In the genomic region with DNA sequence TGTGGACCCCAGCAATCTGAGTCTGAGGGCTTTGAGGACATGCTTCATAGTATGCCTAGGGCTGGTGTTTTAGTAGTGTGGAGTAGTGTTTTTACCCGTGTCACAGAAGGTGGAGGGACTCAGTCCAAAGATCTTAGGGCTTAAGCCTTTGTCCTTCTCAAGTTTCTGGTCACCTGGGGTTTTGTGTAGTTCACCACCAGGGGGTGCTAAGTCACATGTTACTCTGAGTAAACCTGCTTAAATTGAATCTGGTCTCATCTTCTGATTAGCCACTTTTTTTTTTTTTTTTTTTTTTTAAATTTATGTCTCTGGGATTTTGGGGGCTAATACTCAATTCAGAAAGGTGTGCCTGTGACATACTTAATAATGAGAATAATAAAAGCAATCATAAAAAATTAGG, we compare ENCODE assay signal across 10 mouse cellular contexts. TPM values are rescaled to one million over a fixed set of nuclear protein-coding genes. Genes with fewer than 3 reads are reported as not detected.
DNase-seq lines count a peak whose midpoint lies in the region; ATAC-seq and TF ChIP-seq lines count a peak whose summit lies in the region.
"Had no signal": no experiment of that assay in that cellular context is flagged by ENCODE, and none has a peak within 500 bp of the region (broad histone marks: within the 10 kb centered on the region; RNA-seq: fewer than 3 reads in every experiment).

No protein-coding gene starts in this region.

- dilution Hi-C loops in CH12.LX (cut with MboI; ENCODE audit: extremely low pct_ligation_motif_present, extremely low pct_unique_long_range_greater_than_20kb, low sequenced_read_pairs): no loop called here

- H3K4me3 ChIP-seq in hindbrain, embryonic 14.5 days (replicated peaks; ENCODE audit: low read length): no peak overlapping the region
- no peak overlapping the region for H3K4me3 ChIP-seq in hindbrain, embryonic 16.5 days (ENCODE audit: low read length)
- no peak overlapping the region for H3K4me3 ChIP-seq in CH12.LX (replicated peaks in 1 of 3; ENCODE audit: low read depth in 2 of 3, low read length in 2 of 3, poor library complexity in 1 of 3)
- no peak overlapping the region for H3K4me3 ChIP-seq in embryonic facial prominence, embryonic 10.5 days
- no peak overlapping the region for H3K4me3 ChIP-seq in layer of hippocampus, adult 2 months
- H3K4me3 ChIP-seq: embryonic facial prominence, embryonic 13.5 days; limb, embryonic 15.5 days had no signal

- H3K27ac ChIP-seq in hindbrain, embryonic 14.5 days: no peak overlapping the region
- no peak overlapping the region for H3K27ac ChIP-seq in hindbrain, embryonic 16.5 days (ENCODE audit: low read depth, low read length)
- no peak overlapping the region for H3K27ac ChIP-seq in CH12.LX (ENCODE audit: insufficient read depth, low read depth)
- no peak overlapping the region for H3K27ac ChIP-seq in embryonic facial prominence, embryonic 10.5 days (replicated peaks)
- H3K27ac ChIP-seq in layer of hippocampus, adult 2 months: no peak overlapping the region
- H3K27ac ChIP-seq: embryonic facial prominence, embryonic 13.5 days; limb, embryonic 15.5 days had no signal

- no peak overlapping the region for H3K9ac ChIP-seq in hindbrain, embryonic 14.5 days
- H3K9ac ChIP-seq in hindbrain, embryonic 16.5 days (ENCODE audit: low read depth, low read length): no peak overlapping the region
- H3K9ac ChIP-seq in CH12.LX (ENCODE audit: insufficient read depth, low read depth): no peak overlapping the region
- H3K9ac ChIP-seq: embryonic facial prominence, embryonic 13.5 days; limb, embryonic 15.5 days had no signal

- no peak for TF ChIP-seq EP300 in CH12.LX (IDR thresholded peaks at IDR 0.05; ENCODE audit: low read length)

- no peak overlapping the region for H3K4me2 ChIP-seq in hindbrain, embryonic 14.5 days (replicated peaks)
- no peak overlapping the region for H3K4me2 ChIP-seq in hindbrain, embryonic 16.5 days (ENCODE audit: low read length)
- no peak overlapping the region for H3K4me2 ChIP-seq in CH12.LX (ENCODE audit: insufficient read depth, low read depth, poor library complexity, severe bottlenecking)
- H3K4me2 ChIP-seq: embryonic facial prominence, embryonic 13.5 days; limb, embryonic 15.5 days had no signal

- no peak for TF ChIP-seq POLR2A in CH12.LX (IDR thresholded peaks at IDR 0.05; ENCODE audit: low read depth, low read length)

- no peaks in the 10 kb centered on the region for H3K36me3 ChIP-seq in hindbrain, embryonic 14.5 days (replicated peaks; ENCODE audit: control insufficient read depth, insufficient read depth)
- no peaks in the 10 kb centered on the region for H3K36me3 ChIP-seq in hindbrain, embryonic 16.5 days (ENCODE audit: control insufficient read depth, insufficient read depth, low read length)
- H3K36me3 ChIP-seq in CH12.LX (replicated peaks in 1 of 2; ENCODE audit: control insufficient read depth in 1 of 2, insufficient read depth in 1 of 2, low read length in 1 of 2): no peaks in the 10 kb centered on the region
- H3K36me3 ChIP-seq in embryonic facial prominence, embryonic 10.5 days (replicated peaks): no peaks in the 10 kb centered on the region
- H3K36me3 ChIP-seq: embryonic facial prominence, embryonic 13.5 days; limb, embryonic 15.5 days had no signal

- H3K4me1 ChIP-seq in hindbrain, embryonic 14.5 days (replicated peaks; ENCODE audit: control insufficient read depth, insufficient read depth, low read length): no peaks in the 10 kb centered on the region
- H3K4me1 ChIP-seq in hindbrain, embryonic 16.5 days (ENCODE audit: control insufficient read depth, insufficient read depth, low read depth, low read length): no peaks in the 10 kb centered on the region
- H3K4me1 ChIP-seq in CH12.LX (ENCODE audit: control insufficient read depth in 1 of 2, insufficient read depth in 2 of 2): no peaks in the 10 kb centered on the region
- H3K4me1 ChIP-seq in embryonic facial prominence, embryonic 10.5 days: no peaks in the 10 kb centered on the region
- H3K4me1 ChIP-seq: embryonic facial prominence, embryonic 13.5 days; limb, embryonic 15.5 days had no signal

- peak; percentile 41 for TF ChIP-seq RAD21 in CH12.LX (IDR thresholded peaks at IDR 0.05; ENCODE audit: low read depth, low read length)

- no peaks in the 10 kb centered on the region for H3K9me3 ChIP-seq in hindbrain, embryonic 14.5 days (ENCODE audit: control insufficient read depth, low read length)
- no peaks in the 10 kb centered on the region for H3K9me3 ChIP-seq in hindbrain, embryonic 16.5 days (ENCODE audit: control insufficient read depth, low read length)
- H3K9me3 ChIP-seq in CH12.LX (replicated peaks; ENCODE audit: low read length): peaks cover 10% of the 10 kb centered on the region
- H3K9me3 ChIP-seq in embryonic facial prominence, embryonic 10.5 days: no peaks in the 10 kb centered on the region
- H3K9me3 ChIP-seq: embryonic facial prominence, embryonic 13.5 days; limb, embryonic 15.5 days had no signal

- peak; percentile 59 for DNase-seq in hindbrain, embryonic 14.5 days (ENCODE audit: low spot score)
- peak; percentile 56 for DNase-seq in CH12.LX (ENCODE audit: extremely low read depth)
- peak; percentile 22 to 81 for DNase-seq in adrenal gland, adult (ENCODE audit: inconsistent age in 2 of 2, low spot score in 1 of 2)
- peak; percentile 61 for DNase-seq in embryonic facial prominence, embryonic 10.5 days (ENCODE audit: low spot score)
- DNase-seq in layer of hippocampus, adult 2 months (ENCODE audit: low spot score in 2 of 2): peak; percentile 38 to 43
- peak; percentile 53 for DNase-seq in thymus, postnatal 4 days

- WGBS in hindbrain, embryonic 14.5 days: 0% methylated on average over 1 of the region's 1 CpGs
- 5% methylated on average over 1 of the region's 1 CpGs for whole genome bisulfite sequencing in hindbrain, embryonic 16.5 days
- WGBS in embryonic facial prominence, embryonic 10.5 days: 0% methylated on average over 1 of the region's 1 CpGs

- H3K27me3 ChIP-seq in hindbrain, embryonic 14.5 days (ENCODE audit: control insufficient read depth, insufficient read depth, low read length): no peaks in the 10 kb centered on the region
- no peaks in the 10 kb centered on the region for H3K27me3 ChIP-seq in hindbrain, embryonic 16.5 days (replicated peaks; ENCODE audit: control insufficient read depth, insufficient read depth, low read length)
- H3K27me3 ChIP-seq in CH12.LX (replicated peaks): peaks cover 51% of the 10 kb centered on the region
- no peaks in the 10 kb centered on the region for H3K27me3 ChIP-seq in embryonic facial prominence, embryonic 10.5 days (replicated peaks; ENCODE audit: low read depth, poor library complexity, severe bottlenecking)
- H3K27me3 ChIP-seq: limb, embryonic 15.5 days had no signal

- in situ Hi-C loops in CH12.LX (cut with MboI; ENCODE audit: low pct_ligation_motif_present, low pct_unique_long_range_greater_than_20kb, low sequenced_read_pairs): no loop called here

- no peak for ATAC-seq in hindbrain, embryonic 14.5 days (ENCODE audit: low FRiP score)
- ATAC-seq in hindbrain, embryonic 16.5 days: no peak
- ATAC-seq in megakaryocyte-erythroid progenitor cell, adult 5-6 weeks (replicated peaks; ENCODE audit: low FRiP score, low TSS enrichment, poor library complexity, severe bottlenecking): peak; percentile 70

- TF ChIP-seq CTCF in CH12.LX (conservative IDR thresholded peaks at IDR 0.05 in 1 of 2, IDR thresholded peaks at IDR 0.05 in 1 of 2; ENCODE audit: low read depth in 2 of 2, low read length in 2 of 2): peak; percentile 54 to 78
- TF ChIP-seq CTCF in layer of hippocampus, adult 2 months (conservative IDR thresholded peaks at IDR 0.05): peak; percentile 81

- no peaks in the 10 kb centered on the region for H3K79me2 ChIP-seq in CH12.LX (replicated peaks; ENCODE audit: control insufficient read depth, extremely low read depth, insufficient read depth, poor library complexity, severe bottlenecking)

RNA-seq across cellular contexts. Expression of a gene that starts 1.6 kb away (rescaled TPM):
- polyA plus RNA-seq in hindbrain, embryonic 14.5 days (2014; fragmentation: Nextera tagmentation; extraction: Ambion mirVana): 0.15 TPM in 1 of 2 replicates, not detected in the other
- not detected in 2 replicates for polyA plus RNA-seq in hindbrain, embryonic 16.5 days (2015; fragmentation: Nextera tagmentation; extraction: Ambion mirVana)
- total RNA-seq in CH12.LX (2012; rRNA removed) (not detected in 2 replicates), CH12.LX (2014; rRNA removed) (not detected in 2 replicates)
- polyA plus RNA-seq in CH12.LX (2012; ENCODE audit: insufficient read length, low read depth): not detected in 2 replicates
- polyA plus RNA-seq in embryonic facial prominence, embryonic 10.5 days (2016; fragmentation: Nextera tagmentation; extraction: Ambion mirVana): not detected in 2 replicates
- not detected for total RNA-seq in layer of hippocampus, adult 2 months (2021)
- total RNA-seq in megakaryocyte-erythroid progenitor cell, adult 5-6 weeks (2014; fragmentation: Nextera tagmentation): not detected in 2 replicates
- total RNA-seq in megakaryocyte-erythroid progenitor cell, adult 5-6 weeks (2017): not detected in 2 replicates
- polyA plus RNA-seq: embryonic facial prominence, embryonic 13.5 days; limb, embryonic 15.5 days had no signal

RNA-seq across cellular contexts. Expression of a gene that starts 10.2 kb away (rescaled TPM):
- polyA plus RNA-seq in hindbrain, embryonic 14.5 days (2014; fragmentation: Nextera tagmentation; extraction: Ambion mirVana): not detected in 2 replicates
- 0.24 TPM in 2 replicates for polyA plus RNA-seq in hindbrain, embryonic 16.5 days (2015; fragmentation: Nextera tagmentation; extraction: Ambion mirVana)
- total RNA-seq in CH12.LX (2012; rRNA removed): not detected in 2 replicates
- total RNA-seq in CH12.LX (2014; rRNA removed): not detected in 2 replicates
- polyA plus RNA-seq in CH12.LX (2012; ENCODE audit: insufficient read length, low read depth): not detected in 2 replicates
- polyA plus RNA-seq in embryonic facial prominence, embryonic 10.5 days (2016; fragmentation: Nextera tagmentation; extraction: Ambion mirVana): not detected in 2 replicates
- not detected for total RNA-seq in layer of hippocampus, adult 2 months (2021)
- total RNA-seq in megakaryocyte-erythroid progenitor cell, adult 5-6 weeks (2014; fragmentation: Nextera tagmentation): not detected in 2 replicates
- not detected in 2 replicates for total RNA-seq in megakaryocyte-erythroid progenitor cell, adult 5-6 weeks (2017)
- polyA plus RNA-seq: embryonic facial prominence, embryonic 13.5 days; limb, embryonic 15.5 days had no signal

RNA-seq across cellular contexts. Expression of a gene that starts 10.9 kb away (rescaled TPM):
- polyA plus RNA-seq in hindbrain, embryonic 14.5 days (2014; fragmentation: Nextera tagmentation; extraction: Ambion mirVana): not detected in 2 replicates
- not detected in 2 replicates for polyA plus RNA-seq in hindbrain, embryonic 16.5 days (2015; fragmentation: Nextera tagmentation; extraction: Ambion mirVana)
- total RNA-seq in CH12.LX (2012; rRNA removed) (not detected in 2 replicates), CH12.LX (2014; rRNA removed) (not detected in 2 replicates)
- polyA plus RNA-seq in CH12.LX (2012; ENCODE audit: insufficient read length, low read depth): not detected in 2 replicates
- polyA plus RNA-seq in embryonic facial prominence, embryonic 10.5 days (2016; fragmentation: Nextera tagmentation; extraction: Ambion mirVana): not detected in 2 replicates
- total RNA-seq in layer of hippocampus, adult 2 months (2021): not detected
- not detected in 2 replicates for total RNA-seq in megakaryocyte-erythroid progenitor cell, adult 5-6 weeks (2014; fragmentation: Nextera tagmentation)
- total RNA-seq in megakaryocyte-erythroid progenitor cell, adult 5-6 weeks (2017): not detected in 2 replicates
- polyA plus RNA-seq: embryonic facial prominence, embryonic 13.5 days; limb, embryonic 15.5 days had no signal

RNA-seq across cellular contexts. Expression of a gene that starts 19.5 kb away (rescaled TPM):
- not detected in 2 replicates for polyA plus RNA-seq in hindbrain, embryonic 14.5 days (2014; fragmentation: Nextera tagmentation; extraction: Ambion mirVana)
- polyA plus RNA-seq in hindbrain, embryonic 16.5 days (2015; fragmentation: Nextera tagmentation; extraction: Ambion mirVana): not detected in 2 replicates
- total RNA-seq in CH12.LX (2012; rRNA removed): not detected in 2 replicates
- not detected in 2 replicates for total RNA-seq in CH12.LX (2014; rRNA removed)
- not detected in 2 replicates for polyA plus RNA-seq in CH12.LX (2012; ENCODE audit: insufficient read length, low read depth)
- polyA plus RNA-seq in embryonic facial prominence, embryonic 10.5 days (2016; fragmentation: Nextera tagmentation; extraction: Ambion mirVana): not detected in 2 replicates
- not detected for total RNA-seq in layer of hippocampus, adult 2 months (2021)
- not detected in 2 replicates for total RNA-seq in megakaryocyte-erythroid progenitor cell, adult 5-6 weeks (2014; fragmentation: Nextera tagmentation)
- not detected in 2 replicates for total RNA-seq in megakaryocyte-erythroid progenitor cell, adult 5-6 weeks (2017)
- polyA plus RNA-seq: embryonic facial prominence, embryonic 13.5 days; limb, embryonic 15.5 days had no signal

RNA-seq across cellular contexts. Expression of a gene that starts 25.5 kb away (rescaled TPM):
- polyA plus RNA-seq in hindbrain, embryonic 14.5 days (2014; fragmentation: Nextera tagmentation; extraction: Ambion mirVana): not detected in 2 replicates
- polyA plus RNA-seq in hindbrain, embryonic 16.5 days (2015; fragmentation: Nextera tagmentation; extraction: Ambion mirVana): 0.25 TPM in 2 replicates
- total RNA-seq in CH12.LX (2012; rRNA removed) (not detected in 2 replicates), CH12.LX (2014; rRNA removed) (not detected in 2 replicates)
- polyA plus RNA-seq in CH12.LX (2012; ENCODE audit: insufficient read length, low read depth): not detected in 2 replicates
- not detected in 2 replicates for polyA plus RNA-seq in embryonic facial prominence, embryonic 10.5 days (2016; fragmentation: Nextera tagmentation; extraction: Ambion mirVana)
- not detected for total RNA-seq in layer of hippocampus, adult 2 months (2021)
- not detected in 2 replicates for total RNA-seq in megakaryocyte-erythroid progenitor cell, adult 5-6 weeks (2014; fragmentation: Nextera tagmentation)
- not detected in 2 replicates for total RNA-seq in megakaryocyte-erythroid progenitor cell, adult 5-6 weeks (2017)
- polyA plus RNA-seq: embryonic facial prominence, embryonic 13.5 days; limb, embryonic 15.5 days had no signal
